8 mouse cellular contexts compared by ENCODE assay signal in genomic region chr6:94499897-94500623, GRCm38 (mm10). TPM values are rescaled to one million over a fixed set of nuclear protein-coding genes. Genes with fewer than 3 reads are reported as not detected.
A peak's percentile ranks its signal among the peaks of the same experiment; 100 is the strongest.
DNase-seq lines count a peak whose midpoint lies in the region; ATAC-seq and TF ChIP-seq lines count a peak whose summit lies in the region.

TSS of gene Slc25a26 (plus strand) at chr6:94500331.

- H3K9me3 ChIP-seq in hindbrain, embryonic 14.5 days (ENCODE audit: control insufficient read depth, low read length), result no peaks in the 10 kb centered on the region

- ATAC-seq in Patski, result peak; percentile 84
- peak; percentile 97 for ATAC-seq in hindbrain, embryonic 14.5 days (ENCODE audit: low FRiP score)

- in situ Hi-C loops in Patski (cut with MboI; ENCODE audit: low pct_unique_long_range_greater_than_20kb), result no loop called here

- H3K4me1 ChIP-seq in hindbrain, embryonic 14.5 days (replicated peaks; ENCODE audit: control insufficient read depth, insufficient read depth, low read length), result peaks cover 10% of the 10 kb centered on the region

- H3K9ac ChIP-seq in hindbrain, embryonic 14.5 days, result peak within 1 kb of the TSS; percentile 70

- CTCF ChIA-PET in Patski (lab: Charles Lee), result interaction anchor here (1.1 to 1.6 kb wide), 3 partner anchors 9 to 364 kb away, joined by 3 to 5 read pairs (median 3); no protein-coding TSS in a partner anchor

- POLR2A ChIA-PET in Patski (lab: Charles Lee), result interaction anchor here (1.1 kb wide), 1 partner anchor 415 kb away, joined by 3 read pairs; no protein-coding TSS in a partner anchor

- peak; percentile 46 for DNase-seq in Patski (ENCODE audit: low read depth, low spot score)
- DNase-seq in cerebellum, postnatal 14 days, result peak; percentile 92 to 94
- DNase-seq in frontal cortex, postnatal 25 days (ENCODE audit: low spot score in 2 of 2), result peak; percentile 75 to 78
- DNase-seq in hindbrain, embryonic 14.5 days (ENCODE audit: low spot score), result peak; percentile 98
- peak; percentile 87 to 88 for DNase-seq in layer of hippocampus, postnatal 36 days
- DNase-seq in lung, postnatal 36 days, result peak; percentile 93
- DNase-seq in retina, postnatal 1 day, result peak; percentile 95
- peak; percentile 77 to 87 for DNase-seq in urinary bladder, adult 18-20 months (ENCODE audit: low spot score in 2 of 2)

- 1% methylated on average over 37 of the region's 37 CpGs for WGBS in hindbrain, embryonic 14.5 days

- no peak within 1 kb of the TSS for H3K27ac ChIP-seq in hindbrain, embryonic 14.5 days

- H3K4me2 ChIP-seq in hindbrain, embryonic 14.5 days (replicated peaks), result peak within 1 kb of the TSS; percentile 73

- TF ChIP-seq CTCF in Patski (IDR thresholded peaks at IDR 0.05), result no peak

- H3K27me3 ChIP-seq in Patski, result no peaks in the 10 kb centered on the region
- no peaks in the 10 kb centered on the region for H3K27me3 ChIP-seq in hindbrain, embryonic 14.5 days (ENCODE audit: control insufficient read depth, insufficient read depth, low read length)

- H3K36me3 ChIP-seq in hindbrain, embryonic 14.5 days (replicated peaks; ENCODE audit: control insufficient read depth, insufficient read depth), result no peaks in the 10 kb centered on the region

- peak within 1 kb of the TSS; percentile 62 for H3K4me3 ChIP-seq in hindbrain, embryonic 14.5 days (replicated peaks; ENCODE audit: low read length)

RNA-seq across cellular contexts. Expression of gene Slc25a26, which starts in this region (rescaled TPM):
- polyA plus RNA-seq in Patski (2021), result 13.2 TPM
- polyA plus RNA-seq in hindbrain, embryonic 14.5 days (2014; fragmentation: Nextera tagmentation; extraction: Ambion mirVana), result 6.8 TPM in 2 replicates
- total RNA-seq in layer of hippocampus, postnatal 36 days (2021), result 10 to 100 TPM; 21.3 to 21.6 TPM

Comparison
In these comparisons a context has a peak if more than half of its experiments do, and no peak if none do; other contexts are left out.
1. DNase-seq: peak in every context shown above with its lines; median percentile 98 in hindbrain, embryonic 14.5 days; 95 in retina, postnatal 1 day; 93 in cerebellum, postnatal 14 days; 93 in lung, postnatal 36 days; 88 in layer of hippocampus, postnatal 36 days; 82 in urinary bladder, adult 18-20 months; 76 in frontal cortex, postnatal 25 days; 46 in Patski.